Mouse (Mus musculus): ENCODE measurements at regions not wholly inside any gene's neighbourhood (a gene's known extent, or its start where the extent isn't known, plus 50 kb on each side); places are given as distances from the start of the nearest gene placed in this dataset.

DNA sequence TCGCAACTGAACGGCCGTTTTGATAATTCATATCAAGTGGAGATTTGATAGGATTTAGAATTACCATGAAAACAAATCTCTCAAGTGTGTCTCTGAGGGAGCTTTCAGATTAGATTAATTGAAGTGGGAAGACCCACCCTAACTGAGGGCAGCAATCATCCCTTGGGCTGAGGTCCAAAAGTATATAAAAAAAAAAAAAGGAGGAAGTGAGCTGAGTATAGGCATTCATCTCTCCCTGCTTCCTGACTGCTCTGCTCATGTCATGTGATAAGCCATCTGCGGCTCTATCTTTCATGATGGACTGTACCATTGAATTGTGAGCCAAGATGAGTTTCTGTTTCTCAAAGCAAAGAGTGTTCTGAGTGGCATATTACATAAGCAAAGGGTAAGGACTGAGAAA is 234.2 kb upstream of the Erbb4 start:
- H3K4me2 ChIP-seq (ENCODE audit: insufficient read depth, low read depth, poor library complexity, severe bottlenecking) = no peak overlapping the region
- peaks cover 3% of the 10 kb centered on the region for H3K9me3 ChIP-seq (replicated peaks; ENCODE audit: low read length)
- H3K27me3 ChIP-seq (replicated peaks) = no peaks in the 10 kb centered on the region
- H3K36me3 ChIP-seq (replicated peaks in 1 of 2; ENCODE audit: control insufficient read depth in 1 of 2, insufficient read depth in 1 of 2, low read length in 1 of 2) = no peaks in the 10 kb centered on the region
- peaks cover 0 to 2% of the 10 kb centered on the region in 2 experiments; a peak in 1 of 4 replicates for H3K4me1 ChIP-seq (ENCODE audit: control insufficient read depth in 1 of 2, insufficient read depth in 2 of 2)
- H3K79me2 ChIP-seq (replicated peaks; ENCODE audit: control insufficient read depth, extremely low read depth, insufficient read depth, poor library complexity, severe bottlenecking) = no peaks in the 10 kb centered on the region
- H3K4me3 ChIP-seq (replicated peaks in 1 of 3; ENCODE audit: low read depth in 2 of 3, low read length in 2 of 3, poor library complexity in 1 of 3) = no peak overlapping the region
- H3K9ac ChIP-seq (ENCODE audit: insufficient read depth, low read depth) = no peak overlapping the region
- dilution Hi-C loops (cut with MboI; ENCODE audit: extremely low pct_ligation_motif_present, extremely low pct_unique_long_range_greater_than_20kb, low sequenced_read_pairs) (no loop called here), in situ Hi-C loops (cut with MboI; ENCODE audit: low pct_ligation_motif_present, low pct_unique_long_range_greater_than_20kb, low sequenced_read_pairs) (no loop called here)
- H3K27ac ChIP-seq (ENCODE audit: insufficient read depth, low read depth) = no peak overlapping the region
- DNase-seq (ENCODE audit: extremely low read depth) = no peak
- TF ChIP-seq USF1 (IDR thresholded peaks at IDR 0.05; ENCODE audit: low read depth, low read length) (no peak), BHLHE40 (IDR thresholded peaks at IDR 0.05; ENCODE audit: low read depth, low read length) (no peak), UBTF (IDR thresholded peaks at IDR 0.05; ENCODE audit: low read depth, low read length) (no peak), ZKSCAN1 (IDR thresholded peaks at IDR 0.05; ENCODE audit: borderline replicate concordance, low read depth, low read length) (no peak), E2F4 (IDR thresholded peaks at IDR 0.05; ENCODE audit: insufficient replicate concordance, low read depth, low read length) (no peak), ZC3H11A (IDR thresholded peaks at IDR 0.05; ENCODE audit: low read depth, low read length) (no peak), PAX5 (IDR thresholded peaks at IDR 0.05; ENCODE audit: low read length) (no peak), TCF12 (IDR thresholded peaks at IDR 0.05; ENCODE audit: low read depth, low read length) (no peak), GABPA (IDR thresholded peaks at IDR 0.05; ENCODE audit: insufficient replicate concordance, low read depth, low read length) (no peak), JUN (IDR thresholded peaks at IDR 0.05; ENCODE audit: insufficient read depth, low read depth, low read length) (no peak), MAFK (IDR thresholded peaks at IDR 0.05; ENCODE audit: insufficient replicate concordance, low read length) (no peak), RCOR1 (conservative IDR thresholded peaks at IDR 0.05; ENCODE audit: low read depth, low read length) (no peak), ELF1 (IDR thresholded peaks at IDR 0.05; ENCODE audit: low read depth, low read length) (no peak)

GRCm38 (mm10) chr1:69340481-69340880 is 232.6 kb upstream of the Erbb4 start:
- Histone ChIP-seq H3K27ac (ENCODE audit: insufficient read depth, low read depth) (no peak overlapping the region), H3K9ac (ENCODE audit: insufficient read depth, low read depth) (no peak overlapping the region), H3K9me3 (replicated peaks; ENCODE audit: low read length) (peaks cover 3% of the 10 kb centered on the region), H3K27me3 (replicated peaks) (no peaks in the 10 kb centered on the region), H3K4me1 (ENCODE audit: control insufficient read depth in 1 of 2, insufficient read depth in 2 of 2) (no peaks in the 10 kb centered on the region), H3K4me3 (replicated peaks in 1 of 3; ENCODE audit: low read depth in 2 of 3, low read length in 2 of 3, poor library complexity in 1 of 3) (no peak overlapping the region), H3K4me2 (ENCODE audit: insufficient read depth, low read depth, poor library complexity, severe bottlenecking) (no peak overlapping the region), H3K36me3 (replicated peaks in 1 of 2; ENCODE audit: control insufficient read depth in 1 of 2, insufficient read depth in 1 of 2, low read length in 1 of 2) (no peaks in the 10 kb centered on the region), H3K79me2 (replicated peaks; ENCODE audit: control insufficient read depth, extremely low read depth, insufficient read depth, poor library complexity, severe bottlenecking) (no peaks in the 10 kb centered on the region)
- in situ Hi-C loops (cut with MboI; ENCODE audit: low pct_ligation_motif_present, low pct_unique_long_range_greater_than_20kb, low sequenced_read_pairs) = no loop called here
- TF ChIP-seq PAX5 (IDR thresholded peaks at IDR 0.05; ENCODE audit: low read length) (no peak), CTCF (conservative IDR thresholded peaks at IDR 0.05 in 1 of 2, IDR thresholded peaks at IDR 0.05 in 1 of 2; ENCODE audit: low read depth in 2 of 2, low read length in 2 of 2) (no peak), USF1 (IDR thresholded peaks at IDR 0.05; ENCODE audit: low read depth, low read length) (no peak), JUND (conservative IDR thresholded peaks at IDR 0.05; ENCODE audit: low read depth, low read length) (no peak), ZNF384 (IDR thresholded peaks at IDR 0.05; ENCODE audit: low read depth, low read length) (no peak), E2F4 (IDR thresholded peaks at IDR 0.05; ENCODE audit: insufficient replicate concordance, low read depth, low read length) (no peak), BHLHE40 (IDR thresholded peaks at IDR 0.05; ENCODE audit: low read depth, low read length) (no peak), TBP (conservative IDR thresholded peaks at IDR 0.05; ENCODE audit: low read depth, low read length) (no peak), MYC (IDR thresholded peaks at IDR 0.05; ENCODE audit: low read depth, low read length) (no peak), MAZ (IDR thresholded peaks at IDR 0.05; ENCODE audit: low read depth, low read length) (no peak), IRF4 (IDR thresholded peaks at IDR 0.05; ENCODE audit: low read depth, low read length) (no peak), CHD1 (IDR thresholded peaks at IDR 0.05; ENCODE audit: low read depth, low read length) (no peak), ZC3H11A (IDR thresholded peaks at IDR 0.05; ENCODE audit: low read depth, low read length) (no peak), MEF2A (IDR thresholded peaks at IDR 0.05; ENCODE audit: borderline replicate concordance, low read depth, low read length) (no peak), POLR2A (IDR thresholded peaks at IDR 0.05; ENCODE audit: low read depth, low read length) (no peak), ZMIZ1 (IDR thresholded peaks at IDR 0.05; ENCODE audit: low read depth, low read length) (no peak), MAFK (IDR thresholded peaks at IDR 0.05; ENCODE audit: insufficient replicate concordance, low read length) (no peak), NELFE (IDR thresholded peaks at IDR 0.05; ENCODE audit: low read depth, low read length) (no peak)
- DNase-seq (ENCODE audit: extremely low read depth) = no peak
- dilution Hi-C loops (cut with MboI; ENCODE audit: extremely low pct_ligation_motif_present, extremely low pct_unique_long_range_greater_than_20kb, low sequenced_read_pairs) = no loop called here
